Mouse (Mus musculus): ENCODE measurements at regions not wholly inside any gene's neighbourhood (a gene's known extent, or its start where the extent isn't known, plus 50 kb on each side); places are given as distances from the start of the nearest gene placed in this dataset.

DNA sequence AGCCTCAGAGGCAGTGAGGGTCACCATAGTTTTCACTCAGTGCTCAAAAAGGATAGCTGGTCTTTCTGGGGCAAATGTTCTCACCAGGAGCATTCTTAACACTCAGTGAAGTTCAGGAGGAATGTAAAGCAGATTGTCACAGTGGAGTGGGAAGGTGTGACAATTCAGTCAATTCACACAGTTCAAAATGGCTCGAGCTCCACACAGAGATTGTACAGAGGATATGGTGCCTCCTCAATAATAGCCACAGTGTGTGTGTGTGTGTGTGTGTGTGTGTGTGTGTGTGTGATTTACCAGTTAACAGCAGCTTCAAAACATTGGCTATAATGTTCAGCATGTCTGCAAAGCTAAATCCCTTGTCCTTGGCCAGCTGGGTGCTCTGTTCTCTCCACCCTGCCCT, 279.3 kb upstream of the Gm12728 start:
- 73% methylated on average over 1 of the region's 1 CpGs for WGBS
- no peaks in the 10 kb centered on the region for H3K36me3 ChIP-seq (replicated peaks; ENCODE audit: control insufficient read depth, insufficient read depth)
- no peaks in the 10 kb centered on the region for H3K4me1 ChIP-seq (replicated peaks; ENCODE audit: control insufficient read depth, insufficient read depth, low read length)
- H3K27ac ChIP-seq, result no peak overlapping the region
- ATAC-seq (ENCODE audit: low FRiP score), result no peak
- no peaks in the 10 kb centered on the region for H3K9me3 ChIP-seq (ENCODE audit: control insufficient read depth, low read length)
- H3K9ac ChIP-seq, result no peak overlapping the region
- no peak overlapping the region for H3K4me2 ChIP-seq (replicated peaks)
- no peak overlapping the region for H3K4me3 ChIP-seq (replicated peaks; ENCODE audit: low read length)
- DNase-seq (ENCODE audit: low spot score), result no peak
- H3K27me3 ChIP-seq (ENCODE audit: control insufficient read depth, insufficient read depth, low read length), result no peaks in the 10 kb centered on the region

DNA sequence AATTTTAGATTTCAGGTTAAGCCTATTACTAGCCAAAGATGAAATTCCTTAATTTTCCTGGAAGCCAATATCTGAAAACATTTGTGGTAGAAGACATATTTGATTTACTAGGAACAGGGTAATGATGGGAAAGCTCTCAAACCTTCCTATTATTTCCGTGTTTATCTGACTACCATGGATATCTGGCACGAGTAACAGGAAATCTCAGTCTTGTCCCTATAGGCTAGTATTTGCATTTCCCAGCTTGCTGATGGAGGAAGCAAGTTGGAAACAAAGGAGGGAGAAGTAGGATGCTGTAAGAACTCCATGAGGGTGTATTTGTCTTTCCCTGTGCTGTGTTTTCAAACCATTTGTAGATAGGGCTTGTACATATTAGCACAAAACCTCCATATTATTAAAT, 264.5 kb upstream of the Gm12728 start:
- 61% methylated on average over 2 of the region's 2 CpGs for WGBS
- no peak for ATAC-seq (ENCODE audit: low FRiP score)
- H3K4me2 ChIP-seq (replicated peaks), result no peak overlapping the region
- no peaks in the 10 kb centered on the region for H3K36me3 ChIP-seq (replicated peaks; ENCODE audit: control insufficient read depth, insufficient read depth)
- no peak for DNase-seq (ENCODE audit: low spot score)
- H3K4me3 ChIP-seq (replicated peaks; ENCODE audit: low read length), result no peak overlapping the region
- no peaks in the 10 kb centered on the region for H3K4me1 ChIP-seq (replicated peaks; ENCODE audit: control insufficient read depth, insufficient read depth, low read length)
- no peak overlapping the region for H3K27ac ChIP-seq
- H3K9ac ChIP-seq, result no peak overlapping the region
- no peaks in the 10 kb centered on the region for H3K9me3 ChIP-seq (ENCODE audit: control insufficient read depth, low read length)
- H3K27me3 ChIP-seq (ENCODE audit: control insufficient read depth, insufficient read depth, low read length), result no peaks in the 10 kb centered on the region

DNA sequence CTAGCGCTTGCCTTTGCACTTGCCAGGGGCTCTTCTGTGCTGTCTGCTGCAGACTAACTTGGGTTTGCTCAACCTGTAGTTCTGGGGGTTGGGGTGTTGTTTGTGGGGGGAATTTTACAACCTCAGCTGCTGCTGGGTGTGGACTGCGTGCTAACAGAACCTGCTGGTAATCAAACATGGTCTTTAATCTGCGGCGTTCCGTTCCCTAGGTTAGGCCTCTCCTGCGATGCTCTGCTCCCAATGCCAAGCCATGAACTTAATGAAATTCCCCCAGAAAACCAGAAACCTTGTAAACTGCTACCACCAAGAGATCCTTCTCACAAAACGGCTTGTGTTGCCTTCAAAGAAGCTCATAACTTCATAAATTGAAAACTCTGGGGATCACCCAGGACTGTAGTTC, 262.9 kb upstream of the Gm12728 start:
- no peak for DNase-seq (ENCODE audit: low spot score)
- ATAC-seq (ENCODE audit: low FRiP score), result no peak
- Histone ChIP-seq H3K4me2 (replicated peaks) (no peak overlapping the region), H3K9me3 (ENCODE audit: control insufficient read depth, low read length) (no peaks in the 10 kb centered on the region), H3K9ac (no peak overlapping the region), H3K27ac (no peak overlapping the region), H3K27me3 (ENCODE audit: control insufficient read depth, insufficient read depth, low read length) (no peaks in the 10 kb centered on the region), H3K4me1 (replicated peaks; ENCODE audit: control insufficient read depth, insufficient read depth, low read length) (no peaks in the 10 kb centered on the region), H3K36me3 (replicated peaks; ENCODE audit: control insufficient read depth, insufficient read depth) (no peaks in the 10 kb centered on the region), H3K4me3 (replicated peaks; ENCODE audit: low read length) (no peak overlapping the region)
- WGBS, result 86% methylated on average over 7 of the region's 7 CpGs

DNA sequence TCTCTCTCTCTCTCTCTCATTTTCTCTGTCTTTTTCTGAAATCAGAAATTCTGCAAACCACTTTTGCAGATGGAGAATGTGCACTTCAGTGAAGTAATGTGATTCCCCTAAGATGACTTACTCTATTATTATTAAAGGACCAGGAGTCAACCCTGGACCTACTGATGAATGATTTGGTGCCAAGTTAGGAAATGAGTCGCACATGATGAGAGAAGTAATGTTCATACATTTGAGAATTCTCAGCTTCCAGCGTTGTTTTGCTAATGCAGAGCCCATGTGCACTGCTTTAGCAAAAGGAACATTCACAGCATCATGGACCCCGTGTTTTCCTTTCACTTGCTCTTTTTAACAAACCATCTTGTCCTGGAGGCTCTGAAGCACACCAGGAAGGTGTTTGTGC, 262.4 kb upstream of the Gm12728 start:
- Histone ChIP-seq H3K9ac (no peak overlapping the region), H3K9me3 (ENCODE audit: control insufficient read depth, low read length) (no peaks in the 10 kb centered on the region), H3K27ac (no peak overlapping the region), H3K4me1 (replicated peaks; ENCODE audit: control insufficient read depth, insufficient read depth, low read length) (no peaks in the 10 kb centered on the region), H3K4me3 (replicated peaks; ENCODE audit: low read length) (no peak overlapping the region), H3K27me3 (ENCODE audit: control insufficient read depth, insufficient read depth, low read length) (no peaks in the 10 kb centered on the region), H3K36me3 (replicated peaks; ENCODE audit: control insufficient read depth, insufficient read depth) (no peaks in the 10 kb centered on the region), H3K4me2 (replicated peaks) (no peak overlapping the region)
- ATAC-seq (ENCODE audit: low FRiP score) (no peak), DNase-seq (ENCODE audit: low spot score) (no peak)
- 81% methylated on average over 3 of the region's 3 CpGs for WGBS

DNA sequence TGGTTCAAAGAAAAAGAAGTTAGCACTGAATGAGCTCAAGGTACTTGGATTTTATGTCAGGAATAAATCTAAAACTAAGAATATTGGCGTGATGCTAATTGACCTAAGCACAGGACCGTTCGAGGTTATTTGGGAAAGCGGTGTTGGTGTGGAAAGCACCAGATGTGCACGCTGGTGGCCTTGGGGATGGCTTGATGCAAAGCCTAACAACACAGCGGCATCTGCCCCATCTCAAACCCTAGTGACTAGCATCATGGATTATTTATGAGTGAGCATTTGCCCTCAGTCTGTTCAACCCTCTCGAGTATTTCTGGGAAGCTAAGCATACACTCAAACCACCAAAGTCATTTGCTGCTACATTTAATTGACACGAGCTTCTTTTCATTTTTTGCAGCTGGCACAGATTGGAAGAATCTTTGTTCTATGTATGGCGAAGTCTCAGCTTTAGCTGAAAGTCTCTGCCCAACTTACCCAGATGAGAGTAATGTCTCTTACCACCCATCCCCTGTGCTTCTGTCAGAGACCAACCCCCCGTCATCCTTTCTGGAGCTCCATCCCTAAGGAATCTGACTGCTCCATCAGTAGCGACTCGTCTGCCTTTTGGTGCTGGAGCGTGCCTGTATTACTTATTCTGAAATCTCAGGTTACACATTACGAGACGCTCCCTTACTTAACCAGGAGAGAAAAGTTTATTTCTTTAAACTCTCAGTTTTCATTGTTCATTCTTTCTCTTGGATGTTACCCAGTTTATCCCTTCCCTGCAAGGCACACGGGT, 257.8 kb upstream of the Gm12728 start:
- DNase-seq (ENCODE audit: low spot score) (peak; percentile 58), ATAC-seq (ENCODE audit: low FRiP score) (peak; percentile 73; the same call in 1 of the 2 replicates)
- WGBS, result 43% methylated on average over 16 of the region's 16 CpGs
- Histone ChIP-seq H3K9ac (no peak overlapping the region), H3K27me3 (ENCODE audit: control insufficient read depth, insufficient read depth, low read length) (no peaks in the 10 kb centered on the region), H3K27ac (no peak overlapping the region), H3K4me1 (replicated peaks; ENCODE audit: control insufficient read depth, insufficient read depth, low read length) (no peaks in the 10 kb centered on the region), H3K9me3 (ENCODE audit: control insufficient read depth, low read length) (no peaks in the 10 kb centered on the region), H3K4me3 (replicated peaks; ENCODE audit: low read length) (no peak overlapping the region), H3K4me2 (replicated peaks) (peak overlapping the region; percentile 11; the same call in 1 of the 2 replicates), H3K36me3 (replicated peaks; ENCODE audit: control insufficient read depth, insufficient read depth) (no peaks in the 10 kb centered on the region)

DNA sequence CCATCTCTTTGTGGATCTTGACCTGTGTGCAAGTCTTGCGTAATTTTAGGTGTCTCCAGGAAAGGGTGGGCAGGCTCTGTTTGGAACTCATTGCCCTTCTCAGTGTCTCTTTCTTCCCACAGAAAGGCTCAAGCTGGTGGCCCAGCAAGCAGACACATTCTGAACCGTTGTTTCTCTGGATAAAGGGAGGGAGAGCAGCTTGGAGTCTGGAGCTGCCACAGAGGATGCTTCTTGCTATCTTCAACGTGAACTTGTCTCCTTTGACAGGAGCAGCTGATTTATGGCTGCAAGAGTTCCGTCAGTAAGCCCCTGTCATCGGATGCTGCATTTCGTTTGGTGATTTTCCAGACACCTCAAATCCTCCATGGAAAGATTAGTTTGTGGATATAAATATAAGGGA, 254.2 kb upstream of the Gm12728 start:
- 70% methylated on average over 6 of the region's 6 CpGs for WGBS
- Histone ChIP-seq H3K9ac (no peak overlapping the region), H3K27ac (no peak overlapping the region), H3K36me3 (replicated peaks; ENCODE audit: control insufficient read depth, insufficient read depth) (no peaks in the 10 kb centered on the region), H3K27me3 (ENCODE audit: control insufficient read depth, insufficient read depth, low read length) (no peaks in the 10 kb centered on the region), H3K4me2 (replicated peaks) (no peak overlapping the region), H3K9me3 (ENCODE audit: control insufficient read depth, low read length) (no peaks in the 10 kb centered on the region), H3K4me3 (replicated peaks; ENCODE audit: low read length) (no peak overlapping the region), H3K4me1 (replicated peaks; ENCODE audit: control insufficient read depth, insufficient read depth, low read length) (no peaks in the 10 kb centered on the region)
- DNase-seq (ENCODE audit: low spot score), result no peak
- ATAC-seq (ENCODE audit: low FRiP score), result no peak

DNA sequence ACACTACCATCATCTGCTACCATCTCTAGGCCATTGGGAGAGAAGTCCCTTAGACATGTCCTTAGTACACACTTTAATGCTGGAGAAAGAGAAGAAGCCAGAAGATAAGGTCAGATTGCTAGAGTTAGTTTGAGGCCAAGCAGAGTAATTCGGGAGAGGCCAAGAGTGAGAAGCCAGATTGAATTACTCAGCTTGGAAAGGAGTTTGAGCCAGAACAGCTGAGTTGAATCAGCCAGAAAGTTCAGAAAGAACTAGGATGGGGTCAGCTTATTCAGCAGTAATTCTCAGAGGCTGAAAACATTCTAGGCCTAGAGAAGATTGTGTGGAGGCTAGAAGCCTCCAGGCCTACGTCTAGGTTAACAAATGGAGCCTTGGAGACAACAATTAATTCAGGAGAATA, 244.2 kb upstream of the Gm12728 start:
- H3K27me3 ChIP-seq (ENCODE audit: control insufficient read depth, insufficient read depth, low read length), result no peaks in the 10 kb centered on the region
- no peak overlapping the region for H3K4me2 ChIP-seq (replicated peaks)
- H3K4me3 ChIP-seq (replicated peaks; ENCODE audit: low read length), result no peak overlapping the region
- no peaks in the 10 kb centered on the region for H3K36me3 ChIP-seq (replicated peaks; ENCODE audit: control insufficient read depth, insufficient read depth)
- H3K9ac ChIP-seq, result no peak overlapping the region
- WGBS, result 91% methylated on average over 2 of the region's 2 CpGs
- H3K4me1 ChIP-seq (replicated peaks; ENCODE audit: control insufficient read depth, insufficient read depth, low read length), result no peaks in the 10 kb centered on the region
- no peak for ATAC-seq (ENCODE audit: low FRiP score)
- no peaks in the 10 kb centered on the region for H3K9me3 ChIP-seq (ENCODE audit: control insufficient read depth, low read length)
- no peak overlapping the region for H3K27ac ChIP-seq
- DNase-seq (ENCODE audit: low spot score), result no peak

DNA sequence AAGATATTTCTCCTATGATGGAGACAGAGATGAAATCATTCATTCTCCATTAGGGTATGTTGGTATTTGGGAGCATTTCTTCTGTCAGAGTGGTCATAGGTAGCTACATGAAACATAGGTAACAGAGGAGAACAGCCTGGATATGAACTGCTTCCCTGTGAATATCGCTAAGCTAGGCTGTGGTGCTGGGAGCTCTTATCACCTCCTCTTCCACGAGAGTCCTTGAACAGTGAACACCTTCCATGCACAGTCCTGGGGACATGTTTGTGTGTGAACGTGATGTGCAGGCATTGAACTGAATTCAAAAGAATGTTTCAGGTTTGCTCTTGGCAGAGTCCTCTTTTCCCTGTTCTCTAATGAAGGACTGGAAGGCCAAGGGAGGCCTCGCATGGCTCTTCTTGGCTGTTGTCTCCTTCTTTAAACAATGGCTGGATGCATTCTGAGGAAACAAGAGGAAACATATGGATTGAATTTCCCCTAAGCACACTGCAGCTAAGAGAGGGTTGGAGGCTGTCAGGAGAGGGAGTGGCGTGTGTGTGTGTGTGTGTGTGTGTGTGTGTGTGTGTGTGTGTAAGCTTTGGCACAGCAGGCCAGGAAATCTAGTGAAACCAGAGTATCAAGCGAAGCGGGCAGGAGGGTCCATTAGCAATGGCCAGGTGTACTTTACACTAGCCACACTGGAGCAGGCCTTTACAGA, 239.8 kb upstream of the Gm12728 start:
- ATAC-seq (ENCODE audit: low FRiP score), result no peak
- H3K27ac ChIP-seq, result no peak overlapping the region
- 91% methylated on average over 7 of the region's 7 CpGs for WGBS
- H3K27me3 ChIP-seq (ENCODE audit: control insufficient read depth, insufficient read depth, low read length), result no peaks in the 10 kb centered on the region
- no peaks in the 10 kb centered on the region for H3K4me1 ChIP-seq (replicated peaks; ENCODE audit: control insufficient read depth, insufficient read depth, low read length)
- DNase-seq (ENCODE audit: low spot score), result no peak
- no peaks in the 10 kb centered on the region for H3K36me3 ChIP-seq (replicated peaks; ENCODE audit: control insufficient read depth, insufficient read depth)
- H3K9me3 ChIP-seq (ENCODE audit: control insufficient read depth, low read length), result no peaks in the 10 kb centered on the region
- no peak overlapping the region for H3K9ac ChIP-seq
- no peak overlapping the region for H3K4me3 ChIP-seq (replicated peaks; ENCODE audit: low read length)
- H3K4me2 ChIP-seq (replicated peaks), result no peak overlapping the region

DNA sequence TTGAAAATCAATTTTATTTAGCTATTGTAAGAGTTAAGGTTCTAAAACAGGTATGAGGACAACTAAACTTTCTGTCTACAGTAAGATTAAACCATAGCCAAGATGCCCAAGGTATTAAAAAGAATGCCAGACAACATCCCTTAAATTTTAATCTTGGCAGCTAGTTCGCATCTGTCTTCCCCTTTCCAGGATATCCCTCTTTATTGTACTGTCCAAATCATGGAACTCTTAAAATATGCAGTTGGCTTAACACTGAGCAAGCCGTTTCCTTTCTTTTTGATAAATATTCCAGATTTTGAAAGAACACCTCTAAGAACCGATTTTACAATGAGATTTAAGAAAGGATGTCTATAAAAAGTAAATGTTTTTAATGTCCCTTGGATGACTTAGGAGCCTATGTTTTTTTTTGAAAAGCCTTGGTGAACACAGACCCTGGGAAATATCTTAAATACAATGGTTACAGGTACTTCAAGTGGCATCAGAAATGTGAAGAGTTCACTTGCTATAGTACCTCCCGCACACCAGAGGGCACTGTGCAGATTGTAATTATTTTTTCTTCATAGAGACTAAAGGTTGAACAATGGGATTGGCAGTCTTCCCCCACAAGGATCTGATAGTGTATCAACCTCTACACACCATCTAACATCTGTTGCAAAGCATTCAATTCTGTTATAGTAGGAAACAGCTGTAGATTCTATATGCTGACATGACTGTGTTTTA, 237.5 kb upstream of the Gm12728 start:
- 96% methylated on average over 4 of the region's 4 CpGs for WGBS

More for the DNA sequence above, 237.5 kb upstream of the Gm12728 start:
- DNase-seq (ENCODE audit: low spot score) (no peak), ATAC-seq (ENCODE audit: low FRiP score) (no peak)
- H3K36me3 ChIP-seq (replicated peaks; ENCODE audit: control insufficient read depth, insufficient read depth), result no peaks in the 10 kb centered on the region
- no peak overlapping the region for H3K27ac ChIP-seq
- no peak overlapping the region for H3K9ac ChIP-seq
- H3K4me1 ChIP-seq (replicated peaks; ENCODE audit: control insufficient read depth, insufficient read depth, low read length), result no peaks in the 10 kb centered on the region
- no peak overlapping the region for H3K4me3 ChIP-seq (replicated peaks; ENCODE audit: low read length)
- no peak overlapping the region for H3K4me2 ChIP-seq (replicated peaks)
- H3K9me3 ChIP-seq (ENCODE audit: control insufficient read depth, low read length), result no peaks in the 10 kb centered on the region
- H3K27me3 ChIP-seq (ENCODE audit: control insufficient read depth, insufficient read depth, low read length), result no peaks in the 10 kb centered on the region

All from hindbrain, embryonic 14.5 days (tissue).